Mouse (Mus musculus) liver, embryonic 14.5 days (tissue): ENCODE measurements around the gene Sptbn1.

ENCODE experiments used
- CTCF ChIP-seq: IDR thresholded peaks from 2 replicates; pipeline ENCODE4 v1.5.1; 2016; ENCODE audit warnings: antibody characterized with exemption, low read depth, control low read depth
- EP300 ChIP-seq: IDR thresholded peaks from 2 replicates; pipeline ENCODE4 v1.6.1; 2016; ENCODE audit warnings: antibody characterized with exemption, low read depth

DNA sequence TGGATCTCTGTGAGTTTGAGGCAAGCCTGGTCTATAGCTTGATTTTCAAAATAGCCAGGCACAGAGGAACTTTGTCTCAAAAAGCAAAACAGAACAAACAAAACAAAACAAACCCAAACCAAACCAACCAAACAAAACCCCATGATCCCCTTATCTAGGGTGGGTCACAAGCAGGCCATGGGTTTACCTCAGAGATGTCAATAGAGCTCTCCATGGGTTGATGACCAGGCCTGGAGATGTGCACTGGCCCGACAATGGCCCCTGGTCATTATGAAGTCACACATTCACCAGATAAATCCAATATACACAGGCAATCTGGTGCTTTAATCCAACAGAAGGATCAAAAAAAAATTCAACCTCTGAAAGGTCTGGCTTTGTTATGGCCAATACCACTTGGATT lies 166.2 kb downstream of the Sptbn1 start:
- TF ChIP-seq CTCF (no peak), EP300 (no peak)
